Mouse (Mus musculus): ENCODE measurements around the gene Cwf19l1. TPM values are rescaled to one million over a fixed set of nuclear protein-coding genes. Genes with fewer than 3 reads are reported as not detected.

The Cwf19l1 gene
- polyA plus RNA-seq, 1 experiment from 2014 or later: 38.4 TPM

GRCm38 (mm10) chr19:44148991-44149390 lies 13.3 kb upstream of the Cwf19l1 start:
- Histone ChIP-seq H3K4me1 (ENCODE audit: control insufficient read depth, insufficient read depth, low read length) (peaks cover 13% of the 10 kb centered on the region), H3K36me3 (ENCODE audit: control insufficient read depth, insufficient read depth, low read length) (no peaks in the 10 kb centered on the region), H3K9me3 (ENCODE audit: control insufficient read depth, low read length) (no peaks in the 10 kb centered on the region), H3K27me3 (ENCODE audit: control insufficient read depth, insufficient read depth, low read length) (no peaks in the 10 kb centered on the region), H3K4me3 (replicated peaks; ENCODE audit: low read depth, low read length) (no peak overlapping the region), H3K4me2 (ENCODE audit: low read length) (no peak overlapping the region), H3K9ac (replicated peaks; ENCODE audit: low read length) (no peak overlapping the region), H3K27ac (replicated peaks; ENCODE audit: low read depth, low read length) (no peak overlapping the region)
- no peak for ATAC-seq (ENCODE audit: low FRiP score, low TSS enrichment)
- WGBS: 90% methylated on average over 2 of the region's 2 CpGs
- no peak for DNase-seq

DNA sequence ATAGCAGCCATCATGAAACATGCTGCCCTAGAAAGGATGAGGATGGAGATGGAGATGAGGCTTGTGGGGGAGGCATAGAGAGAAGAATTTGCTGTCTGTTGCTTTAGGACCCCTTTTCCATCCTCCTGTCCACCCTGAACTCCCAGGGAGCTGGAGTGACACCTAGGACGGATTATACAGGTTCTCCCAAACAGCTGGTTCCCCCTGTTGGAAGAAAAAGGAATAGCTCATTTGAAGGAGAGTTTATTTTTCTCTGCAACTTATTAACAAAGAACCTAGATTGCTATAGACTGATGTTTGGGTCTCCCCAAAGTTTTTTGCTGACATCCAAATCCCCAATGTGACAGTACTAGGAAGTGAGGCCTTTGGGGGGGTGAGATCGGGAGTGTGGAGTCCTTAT lies 12.7 kb upstream of the Cwf19l1 start:
- no peak overlapping the region for H3K27ac ChIP-seq (replicated peaks; ENCODE audit: low read depth, low read length)
- H3K4me2 ChIP-seq (ENCODE audit: low read length): no peak overlapping the region
- no peak overlapping the region for H3K4me3 ChIP-seq (replicated peaks; ENCODE audit: low read depth, low read length)
- peaks cover 5% of the 10 kb centered on the region for H3K36me3 ChIP-seq (ENCODE audit: control insufficient read depth, insufficient read depth, low read length)
- H3K27me3 ChIP-seq (ENCODE audit: control insufficient read depth, insufficient read depth, low read length): no peaks in the 10 kb centered on the region
- WGBS: 39% methylated on average over 2 of the region's 2 CpGs
- no peaks in the 10 kb centered on the region for H3K9me3 ChIP-seq (ENCODE audit: control insufficient read depth, low read length)
- DNase-seq: no peak
- peaks cover 13% of the 10 kb centered on the region for H3K4me1 ChIP-seq (ENCODE audit: control insufficient read depth, insufficient read depth, low read length)
- H3K9ac ChIP-seq (replicated peaks; ENCODE audit: low read length): no peak overlapping the region
- ATAC-seq (ENCODE audit: low FRiP score, low TSS enrichment): no peak

GRCm38 (mm10) chr19:44146951-44147350 lies 11.3 kb upstream of the Cwf19l1 start:
- H3K4me3 ChIP-seq (replicated peaks; ENCODE audit: low read depth, low read length): no peak overlapping the region
- H3K9ac ChIP-seq (replicated peaks; ENCODE audit: low read length): no peak overlapping the region
- H3K4me2 ChIP-seq (ENCODE audit: low read length): no peak overlapping the region
- H3K9me3 ChIP-seq (ENCODE audit: control insufficient read depth, low read length): no peaks in the 10 kb centered on the region
- H3K27ac ChIP-seq (replicated peaks; ENCODE audit: low read depth, low read length): no peak overlapping the region
- H3K36me3 ChIP-seq (ENCODE audit: control insufficient read depth, insufficient read depth, low read length): peaks cover 18% of the 10 kb centered on the region
- no peak for ATAC-seq (ENCODE audit: low FRiP score, low TSS enrichment)
- DNase-seq: no peak
- WGBS: 94% methylated on average over 8 of the region's 8 CpGs
- no peaks in the 10 kb centered on the region for H3K27me3 ChIP-seq (ENCODE audit: control insufficient read depth, insufficient read depth, low read length)
- H3K4me1 ChIP-seq (ENCODE audit: control insufficient read depth, insufficient read depth, low read length): peaks cover 13% of the 10 kb centered on the region

GRCm38 (mm10) chr19:44146568-44146879 lies 10.8 kb upstream of the Cwf19l1 start:
- H3K27ac ChIP-seq (replicated peaks; ENCODE audit: low read depth, low read length): peak overlapping the region; percentile 66
- H3K27me3 ChIP-seq (ENCODE audit: control insufficient read depth, insufficient read depth, low read length): no peaks in the 10 kb centered on the region
- H3K36me3 ChIP-seq (ENCODE audit: control insufficient read depth, insufficient read depth, low read length): peaks cover 23% of the 10 kb centered on the region
- peak overlapping the region; percentile 75 for H3K9ac ChIP-seq (replicated peaks; ENCODE audit: low read length)
- H3K4me2 ChIP-seq (ENCODE audit: low read length): peak overlapping the region; percentile 60
- peak overlapping the region; percentile 67 for H3K4me3 ChIP-seq (replicated peaks; ENCODE audit: low read depth, low read length)
- DNase-seq: no peak
- WGBS: 61% methylated on average over 9 of the region's 9 CpGs
- H3K9me3 ChIP-seq (ENCODE audit: control insufficient read depth, low read length): no peaks in the 10 kb centered on the region
- peak; percentile 40; the same call in 1 of the 2 replicates for ATAC-seq (ENCODE audit: low FRiP score, low TSS enrichment)
- peaks cover 13% of the 10 kb centered on the region for H3K4me1 ChIP-seq (ENCODE audit: control insufficient read depth, insufficient read depth, low read length)

DNA sequence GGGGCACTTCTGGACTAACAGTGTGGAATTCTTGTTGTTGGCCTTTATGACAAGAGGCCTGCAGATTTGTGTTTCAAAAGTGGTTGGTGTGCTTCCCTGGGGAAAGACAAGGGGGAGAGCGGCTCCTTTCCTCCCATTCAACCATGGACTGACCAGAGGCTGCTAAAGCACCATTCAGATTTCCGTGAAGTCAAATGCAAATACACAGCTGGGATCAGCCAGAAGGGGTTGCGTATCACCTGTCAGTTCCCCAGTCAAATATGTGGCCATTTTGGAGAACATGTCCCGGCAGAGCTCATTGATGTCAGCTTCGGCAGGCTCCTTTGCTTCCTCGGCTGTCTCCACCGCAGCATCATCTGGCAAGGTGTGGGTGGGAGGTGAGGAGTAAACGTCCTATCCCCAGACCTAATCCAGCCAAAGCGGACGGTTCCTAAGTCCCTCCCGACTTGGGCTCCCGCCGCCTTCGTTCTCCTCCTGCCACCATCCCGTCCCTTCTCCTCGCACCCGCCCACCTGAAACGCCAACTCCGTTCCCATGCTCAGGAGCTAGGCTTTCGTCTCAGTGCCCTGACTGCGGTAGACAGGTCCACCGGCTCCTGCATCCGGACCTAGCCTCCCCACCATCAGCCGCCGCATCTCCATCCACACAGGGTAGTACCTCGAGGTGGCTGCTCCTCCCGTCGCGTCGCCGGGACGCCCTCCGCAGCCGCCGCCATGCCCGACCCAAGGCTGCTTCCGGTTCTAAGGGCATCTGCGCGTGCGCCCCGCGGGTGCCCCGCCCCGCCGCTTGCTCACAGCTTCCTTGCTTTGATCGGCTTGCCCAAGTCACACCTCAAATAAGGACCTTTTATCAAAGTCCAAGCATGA lies 10.3 kb upstream of the Cwf19l1 start, which contains the start of gene Bloc1s2:
Gene Bloc1s2 (minus strand): TSS at position 745 of the 866 bp plus-strand sequence.
- WGBS: 2% methylated on average over 46 of the region's 46 CpGs
- Histone ChIP-seq H3K27ac (replicated peaks; ENCODE audit: low read depth, low read length) (peak within 1 kb of the TSS; percentile 66), H3K9me3 (ENCODE audit: control insufficient read depth, low read length) (no peaks in the 10 kb centered on the region), H3K4me3 (replicated peaks; ENCODE audit: low read depth, low read length) (peak within 1 kb of the TSS; percentile 67), H3K27me3 (ENCODE audit: control insufficient read depth, insufficient read depth, low read length) (no peaks in the 10 kb centered on the region), H3K4me1 (ENCODE audit: control insufficient read depth, insufficient read depth, low read length) (peaks cover 13% of the 10 kb centered on the region), H3K36me3 (ENCODE audit: control insufficient read depth, insufficient read depth, low read length) (peaks cover 29% of the 10 kb centered on the region), H3K4me2 (ENCODE audit: low read length) (peak within 1 kb of the TSS; percentile 60), H3K9ac (replicated peaks; ENCODE audit: low read length) (peak within 1 kb of the TSS; percentile 75)
- DNase-seq (peak; percentile 93), ATAC-seq (ENCODE audit: low FRiP score, low TSS enrichment) (peak; percentile 66)

- no peak for DNase-seq
- Histone ChIP-seq H3K4me2 (ENCODE audit: low read length) (no peak overlapping the region), H3K4me1 (ENCODE audit: control insufficient read depth, insufficient read depth, low read length) (peaks cover 13% of the 10 kb centered on the region), H3K4me3 (replicated peaks; ENCODE audit: low read depth, low read length) (no peak overlapping the region), H3K9ac (replicated peaks; ENCODE audit: low read length) (no peak overlapping the region), H3K27ac (replicated peaks; ENCODE audit: low read depth, low read length) (no peak overlapping the region), H3K27me3 (ENCODE audit: control insufficient read depth, insufficient read depth, low read length) (no peaks in the 10 kb centered on the region), H3K9me3 (ENCODE audit: control insufficient read depth, low read length) (no peaks in the 10 kb centered on the region), H3K36me3 (ENCODE audit: control insufficient read depth, insufficient read depth, low read length) (peaks cover 41% of the 10 kb centered on the region)
- ATAC-seq (ENCODE audit: low FRiP score, low TSS enrichment): no peak
- WGBS: 95% methylated on average over 9 of the region's 9 CpGs
Observed at GRCm38 (mm10) chr19:44144366-44144765, 8.7 kb upstream of the Cwf19l1 start.

GRCm38 (mm10) chr19:44135960-44136485 lies 347 bp upstream of the Cwf19l1 start:
- H3K36me3 ChIP-seq (ENCODE audit: control insufficient read depth, insufficient read depth, low read length): peaks cover 37% of the 10 kb centered on the region
- DNase-seq (no peak), ATAC-seq (ENCODE audit: low FRiP score, low TSS enrichment) (no peak; the same call in 1 of the 2 replicates)
- 19% methylated on average over 7 of the region's 7 CpGs for WGBS
- H3K27ac ChIP-seq (replicated peaks; ENCODE audit: low read depth, low read length): peak overlapping the region; percentile 49; the same call in 1 of the 2 replicates
- peak overlapping the region; percentile 67 for H3K4me3 ChIP-seq (replicated peaks; ENCODE audit: low read depth, low read length)
- no peaks in the 10 kb centered on the region for H3K27me3 ChIP-seq (ENCODE audit: control insufficient read depth, insufficient read depth, low read length)
- H3K4me2 ChIP-seq (ENCODE audit: low read length): peak overlapping the region; percentile 55
- peak overlapping the region; percentile 27 for H3K9ac ChIP-seq (replicated peaks; ENCODE audit: low read length)
- H3K9me3 ChIP-seq (ENCODE audit: control insufficient read depth, low read length): no peaks in the 10 kb centered on the region
- H3K4me1 ChIP-seq (ENCODE audit: control insufficient read depth, insufficient read depth, low read length): peaks cover 4% of the 10 kb centered on the region

DNA sequence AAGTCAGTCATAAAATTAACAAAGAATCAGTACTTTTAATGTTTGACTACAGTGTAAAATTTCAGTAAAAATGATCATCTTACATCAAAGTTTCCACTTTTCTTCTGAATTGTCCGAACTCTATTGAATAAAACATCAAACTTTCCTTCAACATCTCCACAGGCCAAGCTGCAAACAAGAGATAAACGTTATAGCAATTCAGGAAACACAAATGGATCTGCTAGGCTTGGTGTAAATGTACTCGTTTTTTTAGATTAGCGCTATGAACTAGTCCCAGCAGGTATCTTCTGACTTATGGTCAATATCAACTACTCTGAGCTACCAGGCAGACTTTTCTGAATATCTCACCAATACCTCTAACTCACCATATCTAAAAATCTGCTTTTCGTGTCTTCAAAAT lies 2.8 kb downstream of the Cwf19l1 start:
- 93% methylated on average over 5 of the region's 5 CpGs for WGBS
- no peak for ATAC-seq (ENCODE audit: low FRiP score, low TSS enrichment)

GRCm38 (mm10) chr19:44128560-44128959 lies 7.1 kb downstream of the Cwf19l1 start:
- no peak for ATAC-seq (ENCODE audit: low FRiP score, low TSS enrichment)
- Histone ChIP-seq H3K27ac (replicated peaks; ENCODE audit: low read depth, low read length) (no peak overlapping the region), H3K4me3 (replicated peaks; ENCODE audit: low read depth, low read length) (no peak overlapping the region), H3K4me1 (ENCODE audit: control insufficient read depth, insufficient read depth, low read length) (no peaks in the 10 kb centered on the region), H3K9ac (replicated peaks; ENCODE audit: low read length) (no peak overlapping the region), H3K9me3 (ENCODE audit: control insufficient read depth, low read length) (no peaks in the 10 kb centered on the region), H3K27me3 (ENCODE audit: control insufficient read depth, insufficient read depth, low read length) (no peaks in the 10 kb centered on the region), H3K4me2 (ENCODE audit: low read length) (no peak overlapping the region), H3K36me3 (ENCODE audit: control insufficient read depth, insufficient read depth, low read length) (peaks cover 81% of the 10 kb centered on the region)
- DNase-seq: no peak
- WGBS: 93% methylated on average over 2 of the region's 2 CpGs

More for the DNA sequence above, 2.8 kb downstream of the Cwf19l1 start:
- H3K9ac ChIP-seq (replicated peaks; ENCODE audit: low read length): no peak overlapping the region
- H3K4me3 ChIP-seq (replicated peaks; ENCODE audit: low read depth, low read length): no peak overlapping the region
- H3K27ac ChIP-seq (replicated peaks; ENCODE audit: low read depth, low read length): no peak overlapping the region
- H3K9me3 ChIP-seq (ENCODE audit: control insufficient read depth, low read length): no peaks in the 10 kb centered on the region
- peaks cover 43% of the 10 kb centered on the region for H3K36me3 ChIP-seq (ENCODE audit: control insufficient read depth, insufficient read depth, low read length)
- H3K4me1 ChIP-seq (ENCODE audit: control insufficient read depth, insufficient read depth, low read length): peaks cover 4% of the 10 kb centered on the region
- H3K4me2 ChIP-seq (ENCODE audit: low read length): no peak overlapping the region
- no peaks in the 10 kb centered on the region for H3K27me3 ChIP-seq (ENCODE audit: control insufficient read depth, insufficient read depth, low read length)
- DNase-seq: no peak

Data from midbrain, embryonic 14.5 days (tissue).